Mouse (Mus musculus): ENCODE results near the gene Wbp2nl.
"Not testable (repeated sequence)": the region's sequence is repeated elsewhere in the genome, so short reads cannot be mapped to it uniquely, and the experiment has no call there.

Gene Wbp2nl

GRCm38 (mm10) chr15:82348258-82348998 lies 49.7 kb downstream of the Wbp2nl start:
- DNase-seq (ENCODE audit: extremely low spot score) = no peak

GRCm38 (mm10) chr15:82348999-82349341 lies 50.2 kb downstream of the Wbp2nl start:
- no peak for DNase-seq (ENCODE audit: extremely low spot score)

GRCm38 (mm10) chr15:82350349-82350748 lies 51.6 kb downstream of the Wbp2nl start:
- DNase-seq (ENCODE audit: extremely low spot score) = no peak

GRCm38 (mm10) chr15:82351480-82351879 lies 52.7 kb downstream of the Wbp2nl start:
- no peak for DNase-seq (ENCODE audit: extremely low spot score)

- DNase-seq (ENCODE audit: extremely low spot score) = no peak
Measured at GRCm38 (mm10) chr15:82353078-82353744, 54.5 kb downstream of the Wbp2nl start.

GRCm38 (mm10) chr15:82353745-82354113 lies 55.0 kb downstream of the Wbp2nl start:
- no peak for DNase-seq (ENCODE audit: extremely low spot score)

- DNase-seq (ENCODE audit: extremely low spot score) = peak; percentile 97
Measured at GRCm38 (mm10) chr15:82354126-82354945, 55.6 kb downstream of the Wbp2nl start, which contains the start of gene Ndufa6. Ndufa6 (minus strand) TSS chr15:82354322.

- no peak for DNase-seq (ENCODE audit: extremely low spot score)
Measured at GRCm38 (mm10) chr15:82358431-82359260, 59.9 kb downstream of the Wbp2nl start.

- no peak for DNase-seq (ENCODE audit: extremely low spot score)
Measured at GRCm38 (mm10) chr15:82361459-82362018, 62.8 kb downstream of the Wbp2nl start.

- no peak for DNase-seq (ENCODE audit: extremely low spot score)
Measured at GRCm38 (mm10) chr15:82362234-82362633, 63.5 kb downstream of the Wbp2nl start.

GRCm38 (mm10) chr15:82363801-82364200 lies 65.0 kb downstream of the Wbp2nl start:
- DNase-seq (ENCODE audit: extremely low spot score) = not testable (repeated sequence)

Measured in embryo, embryonic 9.5 days (tissue).